Mouse (Mus musculus): Measurements from ENCODE around the gene 1300017J02Rik.

Gene 1300017J02Rik

DNA sequence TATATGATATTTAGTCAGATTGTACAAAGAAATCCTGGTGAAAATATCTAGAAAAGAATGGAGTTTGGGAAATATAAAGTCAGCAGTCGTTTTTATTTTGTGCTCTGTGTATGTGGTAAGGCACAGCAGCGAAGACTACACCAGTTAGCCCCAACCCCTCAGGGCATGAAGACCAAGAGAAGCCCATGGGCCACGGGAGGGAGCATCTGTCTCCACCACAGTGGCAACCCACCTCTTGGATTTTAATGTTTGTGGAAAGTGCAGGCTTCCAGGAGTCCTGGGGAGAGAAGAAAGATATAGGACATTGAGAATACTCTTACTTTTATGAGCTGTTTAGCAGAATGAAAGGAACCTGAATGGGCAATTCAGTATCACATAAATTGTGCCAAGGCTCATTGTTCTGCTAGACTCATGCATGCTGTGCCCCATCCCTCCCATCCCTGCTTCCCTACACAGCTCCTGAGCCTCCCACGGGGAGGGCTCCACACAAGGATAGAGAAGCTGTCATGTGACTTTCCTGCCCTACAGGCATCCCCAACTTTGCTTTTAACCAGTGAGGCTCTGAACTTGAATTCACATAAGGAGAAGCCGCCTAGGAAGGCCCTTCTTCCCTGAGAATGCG, 96.0 kb downstream of the 1300017J02Rik start:
- no peak for DNase-seq

DNA sequence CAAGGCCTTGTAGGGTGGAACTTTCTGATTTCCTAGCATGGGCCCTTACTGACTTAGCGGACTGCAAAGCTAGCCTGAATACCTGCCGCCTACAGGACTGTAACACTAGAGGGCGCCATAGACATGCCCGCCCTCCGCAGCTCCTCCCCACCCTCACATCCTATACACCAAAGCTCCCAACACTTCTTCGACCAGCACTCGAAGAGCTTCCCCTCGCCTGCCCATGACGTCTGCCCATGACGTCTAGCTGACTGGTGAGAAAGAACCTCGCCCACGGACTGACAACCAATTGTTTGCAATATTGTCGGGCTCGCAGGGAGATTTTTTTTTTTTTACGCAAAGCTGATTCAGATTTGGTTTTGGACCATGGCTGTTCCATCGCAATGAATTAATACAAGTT, 97.0 kb downstream of the 1300017J02Rik start:
- peak; percentile 47 for DNase-seq

DNA sequence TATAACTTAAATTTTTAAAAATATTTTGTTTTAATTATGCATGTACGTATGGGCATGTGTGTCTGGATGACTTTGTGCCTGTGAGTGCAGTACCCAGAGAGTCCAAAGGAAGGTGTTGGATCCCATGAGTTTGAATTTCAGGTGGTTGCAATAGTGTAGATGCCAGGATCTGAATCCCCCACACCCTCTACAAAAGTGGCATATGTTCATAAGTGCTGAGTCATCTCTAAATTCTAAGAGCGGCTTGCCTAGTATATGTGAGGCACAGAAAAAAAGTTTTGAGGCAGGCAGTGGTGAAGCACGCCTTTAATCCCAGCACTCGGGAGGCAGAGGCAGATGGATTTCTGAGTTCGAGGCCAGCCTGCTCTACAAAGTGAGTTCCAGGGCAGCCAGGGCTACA, 99.1 kb downstream of the 1300017J02Rik start:
- DNase-seq, result no peak

DNA sequence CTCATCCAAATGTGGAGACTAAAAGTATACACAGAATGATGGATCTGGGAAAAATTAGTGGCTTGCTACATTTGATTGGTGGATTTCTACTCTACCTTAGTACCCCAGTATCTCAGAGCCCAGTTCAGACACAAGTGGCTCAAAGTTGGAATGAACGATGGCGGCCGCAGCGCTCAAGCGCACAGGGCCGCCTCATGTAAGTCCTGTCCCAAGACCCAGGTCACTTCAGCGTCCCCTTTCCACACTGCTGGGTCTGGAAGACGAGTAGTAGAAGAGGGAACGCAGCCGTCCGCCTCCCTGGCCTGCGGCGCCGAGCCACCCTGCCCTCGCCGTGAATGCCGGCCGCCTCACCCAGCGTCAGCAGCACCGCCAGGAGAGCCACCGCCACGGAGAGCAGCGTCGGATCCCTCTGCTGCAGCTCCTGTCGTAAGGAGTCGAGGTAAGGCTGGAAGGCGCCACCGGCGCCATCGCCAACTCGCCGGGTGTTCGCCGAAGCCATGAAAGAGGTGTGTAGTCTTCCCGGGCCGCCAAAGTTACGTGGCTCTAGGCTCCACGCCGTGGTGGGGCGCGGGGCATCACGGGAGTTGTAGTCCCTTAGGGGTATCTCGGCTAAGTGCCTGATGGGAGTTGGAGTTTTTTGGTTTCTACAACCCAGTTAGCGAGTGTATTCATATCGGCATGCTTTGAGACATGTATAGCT, 103.2 kb downstream of the 1300017J02Rik start, which contains the start of gene Srprb:
Gene Srprb (minus strand): TSS at position 577 of the 700 bp plus-strand sequence.
- peak; percentile 89 for DNase-seq
